Mouse (Mus musculus) thymus, postnatal 10 days (tissue): ENCODE results near the gene Sgsm2.

ENCODE experiments used
- DNase-seq, 2 experiments: peaks; one replicate each; pipeline ENCODE4 v3.0.0; 2021; ENCODE audit warnings: low spot score in 2 of 2

Sgsm2 gene

DNA sequence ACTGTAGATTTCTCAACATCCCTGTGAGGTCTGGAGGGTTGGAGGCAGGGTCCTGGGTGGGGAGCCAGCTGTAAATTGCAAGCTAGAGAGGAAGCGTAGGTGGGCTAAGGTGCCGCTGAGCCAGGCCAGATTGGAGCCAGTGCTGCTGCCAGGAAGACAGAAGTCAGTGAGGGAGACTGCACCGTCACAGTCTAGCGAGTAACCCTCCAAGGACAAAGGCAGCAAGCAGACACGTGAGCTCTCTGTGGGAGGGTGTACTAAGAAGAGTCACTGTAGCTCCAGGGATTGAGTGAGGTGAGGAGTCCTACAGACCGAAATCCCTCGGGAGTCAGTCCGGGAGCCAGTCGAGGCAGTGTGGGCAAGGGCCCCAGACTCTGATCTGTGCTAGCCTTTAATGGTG lies 55.5 kb downstream of the Sgsm2 start:
- DNase-seq = no peak

GRCm38 (mm10) chr11:74840739-74841138 lies 56.1 kb downstream of the Sgsm2 start:
- DNase-seq = no peak

DNA sequence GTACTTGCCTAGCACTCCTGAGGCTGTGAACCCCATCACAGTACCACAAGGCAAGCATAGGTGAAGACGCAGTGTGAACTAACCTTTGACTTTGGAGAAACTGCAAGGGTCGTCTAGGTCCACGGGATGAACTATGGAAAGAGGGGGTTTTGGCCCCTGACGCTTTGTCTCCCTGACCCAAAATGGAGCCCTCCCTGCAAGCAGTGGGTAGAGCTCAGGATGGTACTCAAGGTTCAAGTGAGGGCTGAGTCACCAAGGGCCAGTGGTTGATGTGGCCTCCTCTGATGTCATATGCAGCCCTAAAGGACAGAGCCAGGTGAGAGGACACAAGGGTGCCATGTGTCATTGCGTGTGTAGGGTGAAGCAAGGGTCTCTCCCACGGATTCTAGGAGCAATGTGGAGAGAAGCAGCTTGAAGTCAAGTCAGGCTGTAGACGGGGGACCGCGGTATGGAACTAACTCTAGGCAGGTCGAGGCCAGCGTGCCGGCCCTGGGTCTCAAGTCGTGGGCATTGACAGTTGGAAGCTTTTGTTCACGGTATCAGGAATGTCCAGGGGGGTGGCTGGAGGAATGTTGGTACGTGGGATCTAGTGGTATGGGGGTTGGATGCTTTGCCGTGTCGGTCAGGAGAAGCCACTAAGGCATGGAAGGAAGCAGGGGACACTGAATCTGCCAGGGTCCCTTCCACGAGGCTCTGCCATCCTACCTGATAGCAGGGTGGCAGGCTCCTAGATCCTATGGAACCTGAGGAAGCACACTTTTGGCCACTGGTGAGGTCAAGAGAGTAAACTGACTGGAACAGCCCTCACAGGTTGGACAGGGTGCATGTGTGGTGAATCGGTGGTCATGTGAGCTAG lies 56.8 kb downstream of the Sgsm2 start:
- no peak for DNase-seq

DNA sequence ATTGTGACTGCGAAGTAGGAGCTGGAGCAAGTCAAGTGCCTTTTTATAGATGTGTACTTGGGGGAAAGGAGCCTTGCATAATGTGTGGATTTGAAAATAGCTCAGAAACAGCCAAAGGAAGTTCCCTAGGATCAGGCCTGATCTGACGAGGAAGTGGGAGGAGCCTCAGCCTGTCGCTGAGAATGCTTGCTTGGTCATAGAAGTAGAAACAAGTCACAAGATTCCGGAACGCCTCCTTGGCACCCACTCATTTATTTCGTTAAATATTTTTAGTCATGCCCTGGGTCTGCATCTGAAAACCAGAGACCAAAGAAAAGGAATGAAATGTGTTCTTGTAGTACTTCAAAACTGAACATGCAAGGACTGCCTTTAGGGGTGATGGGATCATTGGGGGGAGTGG lies 57.9 kb downstream of the Sgsm2 start:
- DNase-seq = peak; percentile 37 to 49

GRCm38 (mm10) chr11:74838441-74838840 lies 58.4 kb downstream of the Sgsm2 start:
- peak; percentile 90 to 92 for DNase-seq

GRCm38 (mm10) chr11:74837694-74838431 lies 59.0 kb downstream of the Sgsm2 start:
- DNase-seq = peak; percentile 94 to 95

GRCm38 (mm10) chr11:74837056-74837693 lies 59.7 kb downstream of the Sgsm2 start:
- DNase-seq = no peak

DNA sequence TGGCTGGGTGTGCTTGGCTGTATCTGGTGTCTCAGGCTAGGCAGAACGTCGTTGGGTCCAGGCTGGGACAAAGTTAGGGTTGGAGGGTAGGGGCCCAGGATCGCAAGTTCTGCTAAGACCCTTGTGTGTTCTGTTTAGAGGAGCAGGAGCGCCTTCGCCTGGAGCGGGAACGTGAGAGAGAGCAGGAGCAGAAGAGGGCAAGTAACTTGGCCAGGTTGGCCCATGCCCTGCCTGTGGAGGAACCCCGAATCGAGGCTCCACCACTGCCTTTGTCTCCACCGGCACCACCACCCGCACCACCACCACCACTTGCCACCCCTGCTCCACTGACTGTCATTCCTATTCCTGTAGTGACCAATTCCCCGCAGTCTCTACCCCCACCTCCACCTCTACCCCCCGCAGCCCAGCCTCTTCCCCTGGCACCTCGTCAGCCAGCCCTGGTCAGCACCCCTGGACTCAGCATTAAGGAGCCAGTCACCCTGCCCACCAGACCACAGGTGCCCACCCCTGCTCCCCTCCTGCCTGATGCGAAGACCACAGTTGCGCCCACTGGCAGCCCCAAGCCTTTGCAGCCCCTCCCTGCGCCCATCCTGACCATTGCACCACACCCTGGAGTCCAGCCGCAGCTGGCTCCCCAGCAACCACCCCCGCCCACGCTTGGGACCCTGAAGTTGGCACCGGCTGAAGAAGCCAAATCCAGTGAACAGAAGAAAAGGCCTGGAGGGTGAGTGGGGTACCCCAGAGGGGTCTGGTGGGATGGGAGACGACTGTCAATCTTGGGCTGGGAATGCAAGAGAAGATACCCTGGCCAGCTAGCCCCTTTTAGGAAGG lies 60.4 kb downstream of the Sgsm2 start:
- peak in 1 of 2 experiments; percentile 17 for DNase-seq

DNA sequence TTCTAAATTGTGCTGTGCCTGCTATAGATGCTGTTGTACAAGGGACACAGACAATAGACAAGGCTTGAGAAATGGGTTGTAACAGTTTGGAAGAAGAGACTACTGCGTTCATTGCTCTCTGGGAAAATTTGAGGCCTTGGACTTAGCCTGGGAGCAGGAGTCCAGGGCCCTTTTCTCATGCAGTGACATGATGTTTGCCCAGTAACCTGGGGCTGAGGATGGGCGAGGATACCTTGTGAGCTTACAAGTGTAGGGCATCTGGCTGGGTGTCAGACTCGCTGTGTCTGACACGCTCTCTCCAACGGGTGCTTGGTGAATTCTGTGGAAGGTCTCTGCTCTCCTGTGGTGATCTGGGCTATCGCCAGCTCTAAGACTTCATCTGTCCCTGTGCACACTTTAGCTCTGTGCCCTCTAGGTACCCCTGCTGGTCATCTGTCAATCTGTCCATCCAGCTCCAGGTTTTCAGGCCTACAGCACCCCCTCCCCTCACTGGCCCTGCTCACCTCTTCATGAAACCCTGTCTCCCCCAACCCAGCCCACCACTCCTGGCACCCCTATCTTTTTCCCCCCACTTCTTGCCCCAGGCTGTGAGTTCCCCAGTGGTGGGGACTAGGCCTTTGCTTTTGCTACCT lies 61.2 kb downstream of the Sgsm2 start:
- no peak for DNase-seq

DNA sequence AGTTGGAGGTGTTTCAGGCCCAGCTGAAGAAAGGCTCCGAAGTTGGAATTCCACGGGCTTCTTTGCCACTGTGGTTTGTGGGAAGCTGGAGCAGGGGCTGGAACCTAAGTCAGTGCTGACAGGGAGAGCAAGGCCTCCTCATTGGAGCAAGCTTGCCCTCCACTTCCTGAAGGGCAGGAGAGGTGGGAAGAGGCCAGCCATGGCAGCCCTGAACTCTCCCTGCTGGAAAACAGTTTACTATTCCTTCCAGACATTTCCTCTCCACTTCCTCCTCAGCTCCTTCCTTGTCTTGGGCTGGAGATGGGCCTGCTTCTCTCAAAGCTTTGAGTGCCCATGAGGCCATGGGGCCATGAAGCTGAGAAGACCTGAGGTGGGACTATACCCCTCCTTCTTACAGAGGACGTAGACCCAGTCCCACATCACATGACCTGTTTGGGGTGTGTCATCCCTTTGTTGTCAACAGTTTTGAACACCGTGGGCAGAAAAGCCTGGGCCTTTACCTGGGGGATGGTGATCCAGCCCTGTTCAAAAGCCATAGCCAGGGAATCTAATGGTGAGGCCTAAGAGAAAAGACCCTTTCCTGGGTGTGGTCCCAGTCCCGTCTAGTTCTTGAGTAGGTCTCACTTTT lies 62.1 kb downstream of the Sgsm2 start:
- no peak for DNase-seq

- DNase-seq = no peak
Observed at GRCm38 (mm10) chr11:74834359-74834638, 62.6 kb downstream of the Sgsm2 start.

DNA sequence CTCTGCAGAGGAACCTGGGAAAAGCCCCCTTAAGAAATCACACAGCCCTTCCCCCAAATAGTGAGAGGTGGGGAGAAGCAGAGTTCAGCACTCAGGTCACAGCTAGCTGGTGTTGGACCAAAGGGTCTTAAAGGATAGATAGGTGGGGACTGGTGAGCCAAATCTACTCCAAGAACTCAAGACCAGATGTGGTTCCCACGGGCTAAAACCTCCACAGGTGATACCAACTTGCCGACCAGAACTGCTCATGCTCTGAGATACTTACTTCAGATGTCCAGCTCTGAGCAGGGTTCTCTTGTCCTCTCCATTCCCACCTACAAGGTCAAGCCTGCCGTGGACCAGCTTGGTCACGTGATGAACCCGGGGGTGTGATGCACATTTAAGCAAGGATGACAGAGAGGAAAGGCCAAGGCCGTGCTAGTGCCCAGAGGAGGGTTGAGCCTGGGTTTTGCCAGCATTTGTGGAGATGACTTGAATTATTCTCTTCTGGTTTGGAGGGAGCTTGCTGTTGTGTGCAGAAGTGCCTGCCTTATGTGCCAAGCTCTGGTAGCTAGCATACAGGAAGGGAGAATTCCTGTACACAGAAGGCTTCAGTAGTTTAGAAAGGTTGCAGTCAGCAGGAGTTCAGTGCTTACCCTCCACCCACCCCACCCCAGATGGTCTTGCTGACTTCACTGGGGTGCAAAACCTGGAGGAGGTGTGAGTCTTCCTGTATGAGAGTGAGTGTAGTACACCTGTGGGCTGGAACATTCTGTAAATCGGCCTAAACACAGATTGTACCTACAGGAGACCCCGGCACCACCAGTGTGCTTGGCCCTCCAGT lies 63.1 kb downstream of the Sgsm2 start:
- DNase-seq = no peak

DNA sequence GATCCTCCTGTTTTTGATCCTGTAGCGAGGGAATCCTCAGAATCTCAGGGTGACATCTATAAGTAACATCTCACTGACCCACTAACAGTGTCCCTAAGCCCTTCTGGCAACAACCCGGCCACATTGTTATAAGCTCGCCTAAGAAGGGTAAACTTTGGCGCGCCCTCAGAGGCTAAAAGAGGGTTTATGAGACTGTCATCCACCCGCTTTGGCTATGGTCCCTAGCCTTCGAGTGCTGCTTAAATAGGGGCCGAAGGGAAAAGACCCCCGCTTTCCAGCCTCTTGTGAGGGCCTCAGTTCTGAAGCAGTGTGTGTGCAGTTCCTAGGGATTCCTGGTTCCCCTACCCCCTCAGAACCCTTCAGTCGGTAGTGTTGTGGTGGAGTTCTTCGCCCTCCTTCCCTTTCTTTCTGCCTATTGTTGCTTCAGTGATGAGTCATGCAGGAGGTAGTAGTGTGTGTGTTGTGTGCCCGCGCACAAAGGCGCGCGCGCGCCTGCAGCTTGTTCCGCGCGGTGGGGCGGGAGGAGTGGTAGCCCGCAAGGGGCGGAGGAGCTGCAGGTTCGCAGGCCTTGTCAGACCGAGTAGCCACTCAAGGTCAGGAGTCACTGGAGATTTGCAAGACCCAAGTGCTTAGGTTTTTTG lies 64.2 kb downstream of the Sgsm2 start:
- peak; percentile 60 to 68 for DNase-seq

- DNase-seq = peak; percentile 95
Observed at GRCm38 (mm10) chr11:74831606-74832451, 65.0 kb downstream of the Sgsm2 start.

DNA sequence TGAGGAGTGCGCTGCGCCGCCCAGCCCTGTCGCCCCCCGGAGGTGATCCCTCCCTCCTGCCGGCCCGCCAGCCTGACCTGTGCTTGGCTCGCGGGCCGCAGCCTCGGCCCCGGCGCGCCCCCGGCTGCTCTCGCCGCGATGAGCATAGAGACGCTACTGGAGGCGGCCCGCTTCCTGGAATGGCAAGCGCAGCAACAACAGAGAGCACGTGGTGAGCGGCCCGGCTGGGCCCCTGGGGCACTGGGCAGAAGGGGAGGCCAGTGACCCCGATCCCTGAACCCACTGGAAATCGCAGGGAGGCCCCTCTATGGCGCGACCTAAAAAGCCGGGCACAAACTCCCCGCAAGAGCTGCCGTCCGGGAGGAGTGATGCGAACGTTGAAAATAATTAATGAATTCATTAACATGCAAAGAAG lies 65.7 kb downstream of the Sgsm2 start:
- DNase-seq = peak; percentile 39 to 58

GRCm38 (mm10) chr11:74830256-74831161 lies 66.4 kb downstream of the Sgsm2 start, which contains the start of gene Mnt:
TSS of gene Mnt (plus strand) at chr11:74830920.
- DNase-seq = peak; percentile 88 to 90

DNA sequence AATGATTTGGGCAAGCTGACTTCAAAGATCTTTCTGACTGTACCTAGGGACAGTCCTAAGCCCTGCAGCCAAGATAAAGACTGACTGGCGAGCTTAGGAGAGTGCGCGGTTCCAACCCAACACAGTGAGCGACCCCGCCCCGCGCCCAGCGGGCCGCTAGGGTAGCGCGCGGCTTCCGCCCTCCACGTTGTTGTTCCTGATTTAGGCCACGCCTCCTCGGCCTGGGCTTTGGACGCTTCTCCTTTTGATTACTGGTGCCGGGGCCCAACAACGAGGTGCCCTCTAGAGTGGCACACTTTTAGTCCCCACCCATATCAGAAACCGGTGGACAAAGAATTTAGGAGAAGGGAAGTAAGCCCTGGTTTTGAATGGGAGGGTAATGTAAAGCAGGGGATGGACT lies 67.0 kb downstream of the Sgsm2 start:
- peak; percentile 72 to 77 for DNase-seq
